Mouse (Mus musculus) mouse embryonic stem cell (cell line): ENCODE measurements at regions not wholly inside any gene's neighbourhood (a gene's known extent, or its start where the extent isn't known, plus 50 kb on each side); places are given as distances from the start of the nearest gene placed in this dataset.

Source experiments
- in situ Hi-C, 2 experiments: fragments of 300-500 bp; cut with MboI; formaldehyde crosslinking; loops; 1 replicate in 1 of 2; 3 replicates in 1 of 2; pipeline ENCODE4 v1.14.3; 2019 to 2020; ENCODE audit warnings: low sequenced_read_pairs in 2 of 2, low pct_unique_long_range_greater_than_20kb in 1 of 2, mixed read lengths in 1 of 2; ENCODE audit not compliant: unreplicated experiment in 1 of 2

- in situ Hi-C loops = no loop called here
Measured at GRCm38 (mm10) chr1:6928658-6929057, 2121.0 kb downstream of the Gm37988 start.

- in situ Hi-C loops = no loop called here
Measured at GRCm38 (mm10) chr1:6931876-6932275, 2124.2 kb downstream of the Gm37988 start.

DNA sequence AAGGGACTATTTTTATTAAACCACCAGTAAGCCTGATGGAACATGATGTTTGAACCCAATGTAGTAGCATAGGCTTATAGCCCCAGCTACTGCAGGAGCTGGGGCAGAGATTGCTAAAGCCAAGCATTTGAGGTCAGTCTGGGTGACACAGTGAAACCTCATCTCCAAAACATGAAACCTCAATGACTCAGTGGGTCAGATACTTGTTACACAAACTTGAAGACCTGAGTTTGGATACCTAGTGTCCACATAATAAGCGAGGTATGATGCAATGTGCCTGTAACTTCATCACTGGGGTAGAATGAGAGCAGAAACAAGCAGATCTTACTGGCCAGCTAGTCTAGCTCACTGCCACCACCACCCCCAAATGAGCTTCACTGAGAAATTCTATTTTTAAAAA is 2162.1 kb downstream of the Gm37988 start:
- in situ Hi-C loops = no loop called here

DNA sequence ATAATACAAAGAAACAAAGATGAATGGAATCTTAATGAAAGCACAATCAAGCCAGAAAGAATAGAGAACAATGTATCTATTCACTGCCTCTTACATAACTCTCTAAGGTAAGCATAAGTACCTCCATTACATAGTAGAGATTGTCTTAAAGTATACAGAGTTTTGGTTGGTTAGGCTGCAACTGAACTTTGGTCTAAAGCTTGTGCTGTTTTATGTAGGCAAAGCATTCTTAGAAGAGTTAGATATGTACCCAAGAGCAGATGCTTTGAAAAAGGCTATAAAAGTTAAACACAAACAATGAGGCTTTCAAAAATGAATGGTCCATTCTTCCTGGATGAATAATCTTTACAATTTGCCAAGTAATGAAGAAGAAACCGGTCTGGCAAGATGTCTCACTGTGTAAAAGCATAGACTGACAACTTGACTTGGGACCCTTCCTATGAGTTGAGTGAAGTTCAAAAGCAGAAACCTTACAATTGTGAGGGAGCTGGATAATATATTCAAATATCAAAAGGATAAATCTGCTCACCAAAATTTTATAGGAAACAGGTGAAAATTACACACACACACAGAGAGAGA is 2166.1 kb downstream of the Gm37988 start:
- in situ Hi-C loops = no loop called here

DNA sequence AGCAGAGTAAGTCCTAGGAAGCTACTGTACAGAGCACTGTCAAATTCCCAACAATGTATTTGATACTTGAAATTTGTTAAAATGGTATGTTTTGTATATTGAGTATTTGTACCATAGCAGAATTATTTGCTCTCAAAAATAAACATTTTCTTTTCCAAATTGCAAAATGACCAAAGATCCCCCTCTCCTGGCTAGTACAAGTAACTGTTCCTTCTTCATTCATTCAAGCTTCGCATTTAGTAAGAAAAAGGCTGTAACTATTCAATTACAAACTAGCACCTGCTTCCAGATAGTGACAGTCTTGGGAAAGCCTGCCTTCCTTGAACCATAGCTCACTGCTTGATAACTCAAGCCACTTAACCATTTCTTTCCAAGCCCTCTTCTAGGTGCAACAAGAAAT is 2171.9 kb downstream of the Gm37988 start:
- in situ Hi-C loops = loop anchor here in 1 of 2 experiments (25.0 kb wide), 1 partner anchor 567 kb away; no protein-coding TSS in a partner anchor

DNA sequence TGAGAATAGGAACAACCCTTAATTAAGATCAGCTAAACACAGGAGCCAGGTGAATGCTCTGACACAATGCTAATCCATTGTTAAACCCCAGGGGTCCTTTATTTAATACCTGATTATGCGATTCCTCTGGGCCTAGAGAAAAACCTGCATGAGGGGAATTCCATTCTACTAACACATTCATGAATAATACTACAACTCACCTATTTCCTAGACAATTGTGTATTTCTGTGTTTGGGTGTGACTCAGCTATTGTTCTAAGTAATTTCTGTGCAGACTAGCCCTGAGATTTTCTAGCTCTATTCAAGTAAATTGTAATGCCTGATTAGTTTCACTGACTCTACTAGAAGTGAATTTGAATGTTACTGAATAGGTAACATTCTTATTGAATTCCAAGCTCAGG is 2176.5 kb downstream of the Gm37988 start:
- in situ Hi-C loops = loop anchor here in 1 of 2 experiments (25.0 kb wide), 1 partner anchor 572 kb away; no protein-coding TSS in a partner anchor

DNA sequence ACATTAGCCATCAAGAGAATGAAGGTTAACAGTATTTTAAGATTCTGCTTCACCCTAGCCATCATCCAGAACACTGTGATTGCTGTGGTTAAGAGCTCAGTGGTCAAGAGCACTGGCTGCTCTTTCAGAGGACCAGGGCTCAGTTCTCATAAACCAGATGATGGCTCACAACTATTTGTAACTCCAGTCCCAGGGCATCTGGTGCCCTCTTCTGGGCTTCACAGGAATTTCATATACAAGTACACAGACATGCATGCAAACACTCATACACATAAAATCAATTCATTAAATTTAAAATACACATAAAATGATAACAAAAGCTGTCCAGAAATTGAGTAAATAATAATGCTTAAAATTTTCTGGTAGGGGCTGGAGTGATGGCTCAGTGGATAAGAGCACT is 2189.9 kb downstream of the Gm37988 start:
- in situ Hi-C loops = loop anchor here in 1 of 2 experiments (25.0 kb wide), 1 partner anchor 585 kb away; no protein-coding TSS in a partner anchor

DNA sequence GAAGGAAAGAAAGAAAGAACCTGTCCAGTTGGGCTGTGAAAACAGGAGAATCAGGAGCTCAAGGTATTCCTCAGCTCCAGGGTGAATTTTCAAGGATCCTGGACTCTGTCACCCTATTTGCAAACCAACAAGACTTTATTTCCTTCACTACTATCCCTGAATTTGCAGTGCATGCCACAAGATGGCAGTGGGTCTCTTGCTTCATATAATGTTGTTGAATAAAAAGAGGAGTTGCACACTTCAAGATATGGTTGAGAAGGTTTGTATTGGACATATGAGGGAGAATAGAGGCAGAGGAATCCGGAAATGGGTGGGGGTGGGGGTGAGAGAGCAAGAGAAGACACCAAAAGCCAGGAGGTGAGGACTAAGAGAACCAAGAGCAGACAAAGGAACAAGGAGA is 2202.5 kb downstream of the Gm37988 start:
- in situ Hi-C loops = no loop called here
